Mouse (Mus musculus) thymus, adult 2 months (tissue): Measurements from ENCODE around the gene Rxylt1. TPM values are rescaled to one million over a fixed set of nuclear protein-coding genes. Genes with fewer than 3 reads are reported as not detected.

ENCODE experiments used
- DNase-seq: peaks from one replicate; pipeline ENCODE4 v3.0.0; 2021
- H3K27ac ChIP-seq: fragments of 200-500 bp; 2 replicates; pipeline ENCODE4 v1.5.1; 2012; ENCODE audit warnings: low read length, control low read depth; ENCODE audit not compliant: control insufficient read depth, insufficient read depth
- H3K27me3 ChIP-seq: fragments of 200-500 bp; 2 replicates; pipeline ENCODE4 v1.6.1; 2012; ENCODE audit warnings: mild to moderate bottlenecking, low read length, moderate library complexity, mixed read lengths; ENCODE audit not compliant: control insufficient read depth, insufficient read depth
- H3K36me3 ChIP-seq: fragments of 200-500 bp; 2 replicates; pipeline ENCODE4 v1.6.1; 2012; ENCODE audit warnings: mild to moderate bottlenecking, low read length, moderate library complexity; ENCODE audit not compliant: control insufficient read depth, insufficient read depth
- H3K4me1 ChIP-seq: fragments of 200-500 bp; replicated peaks from 2 replicates; pipeline ENCODE4 v1.6.1; 2012; ENCODE audit warnings: low read length; ENCODE audit not compliant: control insufficient read depth, insufficient read depth
- H3K4me3 ChIP-seq: fragments of 200-500 bp; 2 replicates; pipeline ENCODE4 v1.5.1; 2012; ENCODE audit warnings: mild to moderate bottlenecking, low read length, control low read depth, moderate library complexity; ENCODE audit not compliant: control insufficient read depth, insufficient read depth
- CTCF ChIP-seq: fragments of 200-500 bp; IDR thresholded peaks from 2 replicates; pipeline ENCODE4 v1.5.1; 2012; ENCODE audit warnings: mild to moderate bottlenecking, control low read depth, low read length, moderate library complexity, borderline replicate concordance; ENCODE audit not compliant: control insufficient read depth, poor library complexity, insufficient read depth; ENCODE audit errors: extremely low read depth
- POLR2A ChIP-seq: fragments of 200-500 bp; IDR thresholded peaks from 2 replicates; pipeline ENCODE4 v1.6.1; 2012; ENCODE audit warnings: mild to moderate bottlenecking, low read length, control low read depth, moderate library complexity; ENCODE audit not compliant: control insufficient read depth, poor library complexity, insufficient read depth; ENCODE audit errors: extremely low read depth
- WGBS: fragments of 180-500 bp; shearing (Covaris S2); methylation state at CpG from one replicate; pipeline ENCODE4 v1.1.7; 2018; 5-methylcytosine and 5-hydroxymethylcytosine counted together
- polyA plus RNA-seq: library from polyadenylated mRNA; depleted of rRNA; stranded (reverse); fragments of >200 nt; gene quantifications from 2 replicates; pipeline ENCODE4 v1.2.3, GENCODE M21; 2012; rRNA removed

Rxylt1 gene
- polyA plus RNA-seq, 1 experiment = 4.0 TPM

DNA sequence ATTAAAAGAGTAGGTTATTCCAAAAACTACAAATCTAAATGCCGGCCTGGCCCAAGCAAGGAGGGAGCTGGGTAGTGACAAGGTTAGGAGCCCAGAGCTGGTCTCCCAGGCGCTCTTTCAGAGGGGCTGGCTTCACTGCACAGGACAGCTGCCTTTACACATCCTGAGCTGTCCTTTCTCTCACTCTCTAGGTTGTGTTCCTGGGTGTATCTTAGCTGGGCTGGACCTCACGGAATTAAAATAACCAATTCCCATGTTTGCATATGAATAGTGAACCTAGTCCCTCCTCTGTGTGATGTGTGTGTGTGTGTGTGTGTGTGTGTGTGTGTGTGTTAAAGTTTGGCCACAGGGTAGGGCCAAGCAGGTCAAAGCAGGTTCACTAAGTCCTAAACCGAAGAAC lies 52.2 kb downstream of the Rxylt1 start:
- 96% methylated on average over 4 of the region's 4 CpGs for WGBS
- Histone ChIP-seq H3K27me3 (peaks cover 11% of the 10 kb centered on the region; the same call in 1 of the 2 replicates), H3K4me1 (peaks cover 6% of the 10 kb centered on the region; the same call in 1 of the 2 replicates), H3K27ac (no peak overlapping the region), H3K36me3 (no peaks in the 10 kb centered on the region), H3K4me3 (no peak overlapping the region)
- TF ChIP-seq CTCF = no peak
- no peak for TF ChIP-seq POLR2A
- no peak for DNase-seq

- Histone ChIP-seq H3K36me3 (no peaks in the 10 kb centered on the region), H3K27ac (no peak overlapping the region), H3K4me1 (no peaks in the 10 kb centered on the region), H3K27me3 (no peaks in the 10 kb centered on the region; the same call in 1 of the 2 replicates), H3K4me3 (no peak overlapping the region)
- TF ChIP-seq CTCF (peak; percentile 55; the same call in 1 of the 2 replicates), POLR2A (no peak)
- peak; percentile 28 for DNase-seq
- 56% methylated on average over 4 of the region's 4 CpGs for WGBS
Measured at GRCm38 (mm10) chr10:122040372-122040771, 56.8 kb downstream of the Rxylt1 start.

DNA sequence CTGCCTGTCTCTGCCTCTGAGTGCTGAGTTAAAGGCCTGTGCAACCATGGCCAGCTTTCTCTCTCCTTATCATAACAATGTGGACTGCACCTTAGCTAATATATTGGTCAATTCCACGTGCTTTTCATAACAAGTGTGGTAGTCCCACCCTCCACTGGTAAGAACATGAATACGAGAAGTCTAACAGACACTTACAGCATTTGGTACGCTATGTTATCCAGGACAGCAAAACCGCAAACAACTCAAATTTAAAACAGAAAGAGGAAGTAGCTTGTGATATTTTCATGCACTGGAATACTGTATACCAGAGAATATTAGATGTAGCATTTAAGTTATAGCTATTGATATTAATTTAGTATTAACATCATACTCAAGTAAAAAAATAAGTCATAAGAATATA lies 57.6 kb downstream of the Rxylt1 start:
- H3K27me3 ChIP-seq = no peaks in the 10 kb centered on the region; the same call in 1 of the 2 replicates
- H3K27ac ChIP-seq = no peak overlapping the region
- no peak for DNase-seq
- TF ChIP-seq CTCF (no peak), POLR2A (no peak)
- no peaks in the 10 kb centered on the region for H3K4me1 ChIP-seq
- 45% methylated on average over 4 of the region's 4 CpGs for WGBS
- H3K36me3 ChIP-seq = no peaks in the 10 kb centered on the region
- H3K4me3 ChIP-seq = no peak overlapping the region

GRCm38 (mm10) chr10:122038554-122038953 lies 58.6 kb downstream of the Rxylt1 start:
- no peak for DNase-seq
- Histone ChIP-seq H3K4me1 (no peaks in the 10 kb centered on the region), H3K36me3 (no peaks in the 10 kb centered on the region), H3K27ac (no peak overlapping the region), H3K4me3 (no peak overlapping the region), H3K27me3 (no peaks in the 10 kb centered on the region; the same call in 1 of the 2 replicates)
- 50% methylated on average over 3 of the region's 3 CpGs for WGBS
- TF ChIP-seq POLR2A (no peak), CTCF (no peak)

DNA sequence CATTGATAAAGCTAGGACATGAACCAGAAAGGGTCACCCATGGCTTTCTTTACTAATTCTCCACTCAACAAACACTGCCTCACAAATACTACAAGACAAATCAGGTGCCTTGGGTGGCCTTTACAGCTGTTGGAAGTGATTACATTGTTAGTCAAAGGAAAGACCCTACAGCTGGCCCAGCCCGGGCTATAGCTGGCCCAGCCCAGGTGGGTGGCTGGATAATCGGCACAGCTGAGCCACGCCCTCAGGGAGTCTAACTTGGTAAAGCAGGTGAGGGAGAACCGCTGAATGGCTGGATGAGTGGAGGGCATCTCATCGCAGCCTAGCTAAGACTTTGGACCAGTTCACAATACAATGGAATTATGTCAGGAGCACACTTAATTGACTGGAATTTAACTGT lies 63.9 kb downstream of the Rxylt1 start:
- TF ChIP-seq POLR2A (no peak), CTCF (no peak)
- Histone ChIP-seq H3K27ac (no peak overlapping the region), H3K36me3 (no peaks in the 10 kb centered on the region), H3K4me1 (peaks cover 2% of the 10 kb centered on the region), H3K4me3 (no peak overlapping the region), H3K27me3 (no peaks in the 10 kb centered on the region)
- 91% methylated on average over 5 of the region's 5 CpGs for WGBS
- no peak for DNase-seq

DNA sequence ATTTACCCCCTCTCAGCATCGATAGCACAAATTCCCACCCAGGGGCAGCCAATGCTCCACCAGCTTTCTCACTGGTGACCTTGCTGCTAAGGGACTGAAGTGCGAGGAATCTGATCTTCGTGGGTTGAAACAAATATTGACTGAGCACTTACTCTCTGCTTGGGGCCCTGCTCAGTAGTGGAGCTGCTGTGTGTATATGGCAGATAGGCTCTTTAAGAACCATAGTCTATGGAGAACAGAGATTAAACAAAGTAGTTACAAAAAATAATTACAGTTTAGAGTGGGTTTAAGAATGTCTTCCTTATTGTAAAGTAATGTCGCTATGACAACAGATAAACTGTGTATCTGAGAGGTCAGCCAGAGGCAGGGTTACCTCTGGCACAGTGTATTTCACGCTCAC lies 66.8 kb downstream of the Rxylt1 start:
- Histone ChIP-seq H3K4me3 (no peak overlapping the region), H3K4me1 (peaks cover 2% of the 10 kb centered on the region), H3K36me3 (no peaks in the 10 kb centered on the region), H3K27me3 (no peaks in the 10 kb centered on the region), H3K27ac (no peak overlapping the region)
- WGBS = 92% methylated on average over 5 of the region's 5 CpGs
- DNase-seq = no peak
- TF ChIP-seq CTCF (no peak), POLR2A (no peak)

DNA sequence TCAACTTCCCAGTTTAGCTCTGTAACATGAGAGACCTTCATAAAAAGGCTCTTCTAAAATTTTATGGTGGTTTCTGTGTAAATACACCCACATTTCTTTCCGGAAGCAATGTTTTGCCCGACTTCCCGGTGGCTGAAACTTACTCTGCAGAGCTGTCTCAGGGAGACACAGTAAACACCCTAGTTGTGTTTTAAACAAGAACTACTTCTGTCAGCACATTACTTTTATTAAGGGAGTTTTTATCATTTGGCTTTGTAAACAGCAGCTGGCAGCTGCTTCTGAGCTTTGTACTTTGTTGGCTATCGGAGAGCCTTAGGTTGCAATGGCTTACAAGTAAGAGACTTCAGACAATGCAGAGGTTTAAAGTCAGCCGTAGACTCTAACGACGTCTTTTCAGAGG lies 67.4 kb downstream of the Rxylt1 start:
- TF ChIP-seq CTCF (no peak), POLR2A (no peak)
- DNase-seq = no peak
- no peaks in the 10 kb centered on the region for H3K27me3 ChIP-seq
- 24% methylated on average over 7 of the region's 7 CpGs for WGBS
- H3K27ac ChIP-seq = no peak overlapping the region
- H3K36me3 ChIP-seq = no peaks in the 10 kb centered on the region
- H3K4me3 ChIP-seq = no peak overlapping the region
- H3K4me1 ChIP-seq = peaks cover 2% of the 10 kb centered on the region

Other genes with a start within 250 kb of the Rxylt1 start
- gene Srgap1, start 50.1 kb downstream of the Rxylt1 start, polyA plus RNA-seq = 1.0 and 1.2 TPM in 2 replicates